Mouse (Mus musculus) neural tube, embryonic 11.5 days (tissue): ENCODE measurements around the gene Arf1. TPM values are rescaled to one million over a fixed set of nuclear protein-coding genes. Genes with fewer than 3 reads are reported as not detected.

Source experiments
- polyA plus RNA-seq: library from polyadenylated mRNA; unstranded; fragments of >200 nt; fragmentation: Nextera tagmentation; extraction: Ambion mirVana; gene quantifications from 2 replicates; pipeline ENCODE4 v1.2.1, GENCODE M21; 2014

The Arf1 gene
- polyA plus RNA-seq, 1 experiment from 2014 or later: 670 TPM

Other genes with a start within 250 kb of the Arf1 start
- 0.88 and 1.1 TPM in 2 replicates for gene Obscn, start 91.9 kb downstream of the Arf1 start, polyA plus RNA-seq
- 1.7 and 2.6 TPM in 2 replicates for gene Iba57, start 64.5 kb downstream of the Arf1 start, polyA plus RNA-seq
- gene Gjc2, start 45.1 kb downstream of the Arf1 start, polyA plus RNA-seq: 0.28 TPM in 1 of 2 replicates, not detected in the other
- gene Guk1, start 36.1 kb downstream of the Arf1 start, polyA plus RNA-seq: 101 and 112 TPM in 2 replicates
- gene Mrpl55, start 25.8 kb downstream of the Arf1 start, polyA plus RNA-seq: 91.6 and 99.3 TPM in 2 replicates
- 31.0 and 33.1 TPM in 2 replicates for gene 2310033P09Rik, start 19.9 kb downstream of the Arf1 start, polyA plus RNA-seq
- gene Wnt3a, start 62.5 kb upstream of the Arf1 start, polyA plus RNA-seq: 2.6 and 3.3 TPM in 2 replicates
- 1.6 and 2.5 TPM in 2 replicates for gene Wnt9a, start 78.7 kb upstream of the Arf1 start, polyA plus RNA-seq
- not detected in 2 replicates for gene Prss38, start 147.4 kb upstream of the Arf1 start, polyA plus RNA-seq
- gene Jmjd4, start 221.8 kb upstream of the Arf1 start, polyA plus RNA-seq: 14.7 and 15.3 TPM in 2 replicates
- 193 and 203 TPM in 2 replicates for gene Snap47, start 222.9 kb upstream of the Arf1 start, polyA plus RNA-seq
- gene Zfp867, start 244.2 kb upstream of the Arf1 start, polyA plus RNA-seq: 10.1 and 11.6 TPM in 2 replicates